Mouse (Mus musculus): ENCODE measurements around the gene Wdr45.
"Not testable (repeated sequence)": the region's sequence is repeated elsewhere in the genome, so short reads cannot be mapped to it uniquely, and the experiment has no call there.

Gene Wdr45

DNA sequence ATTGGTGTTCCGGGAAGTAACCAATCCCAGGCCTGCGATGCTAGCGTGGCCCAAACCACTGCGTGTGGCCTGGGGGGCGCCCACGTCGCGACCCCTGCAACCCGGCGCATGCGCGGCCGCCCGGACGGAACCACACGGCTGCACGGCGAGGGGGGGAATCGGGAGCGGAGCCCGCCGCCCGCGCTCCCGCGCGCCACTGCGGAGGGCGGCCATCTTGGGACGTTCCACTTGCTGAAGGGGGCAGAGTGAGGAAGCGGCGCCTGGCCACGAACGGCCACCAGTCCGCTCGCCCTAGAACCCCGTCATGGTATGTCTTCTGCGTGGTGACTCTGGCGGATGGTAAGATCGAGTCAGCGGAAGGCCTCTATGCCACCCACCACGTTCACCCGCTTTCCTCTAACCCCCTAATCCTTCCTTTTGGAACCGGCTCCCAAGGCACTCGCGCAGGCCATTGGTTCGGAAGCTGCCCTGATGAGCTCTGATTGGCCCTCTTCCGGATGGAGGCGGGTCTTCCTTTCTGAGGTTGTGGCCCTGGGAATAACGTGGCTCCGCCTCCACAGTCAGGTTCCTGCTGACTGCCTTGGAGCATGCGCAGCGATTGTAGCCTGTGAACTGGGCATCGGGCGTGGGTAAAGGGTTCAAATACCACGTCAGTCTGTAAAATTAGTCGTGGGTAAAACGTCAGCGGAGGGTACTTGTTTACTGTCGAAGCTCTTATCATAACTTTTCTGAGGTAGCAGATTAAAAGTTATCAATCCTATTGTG, at the start of gene Wdr45:
Gene Wdr45 (plus strand): TSS at position 199 of the 765 bp plus-strand sequence.
- in situ Hi-C loops (cut with MboI; ENCODE audit: unreplicated experiment in 2 of 2): not testable (repeated sequence)

DNA sequence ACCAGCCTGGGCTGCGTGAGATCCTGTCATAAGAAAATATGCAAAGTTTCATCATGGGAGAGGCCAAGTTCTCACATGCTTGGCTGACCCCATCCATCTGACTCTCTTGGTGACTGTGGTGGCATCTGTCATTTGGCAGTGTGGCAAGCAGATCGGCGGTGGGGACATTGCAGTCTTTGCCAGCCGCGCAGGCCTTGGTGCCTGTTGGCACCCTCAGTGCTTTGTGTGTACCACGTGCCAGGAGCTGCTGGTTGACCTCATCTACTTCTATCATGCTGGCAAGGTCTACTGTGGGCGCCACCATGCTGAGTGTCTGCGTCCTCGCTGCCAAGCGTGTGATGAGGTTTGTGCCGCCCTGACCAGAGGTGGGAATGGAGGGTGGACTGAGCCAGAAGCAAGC, 49.3 kb upstream of the Wdr45 start:
- in situ Hi-C loops (cut with MboI; ENCODE audit: unreplicated experiment in 2 of 2): no loop called here

DNA sequence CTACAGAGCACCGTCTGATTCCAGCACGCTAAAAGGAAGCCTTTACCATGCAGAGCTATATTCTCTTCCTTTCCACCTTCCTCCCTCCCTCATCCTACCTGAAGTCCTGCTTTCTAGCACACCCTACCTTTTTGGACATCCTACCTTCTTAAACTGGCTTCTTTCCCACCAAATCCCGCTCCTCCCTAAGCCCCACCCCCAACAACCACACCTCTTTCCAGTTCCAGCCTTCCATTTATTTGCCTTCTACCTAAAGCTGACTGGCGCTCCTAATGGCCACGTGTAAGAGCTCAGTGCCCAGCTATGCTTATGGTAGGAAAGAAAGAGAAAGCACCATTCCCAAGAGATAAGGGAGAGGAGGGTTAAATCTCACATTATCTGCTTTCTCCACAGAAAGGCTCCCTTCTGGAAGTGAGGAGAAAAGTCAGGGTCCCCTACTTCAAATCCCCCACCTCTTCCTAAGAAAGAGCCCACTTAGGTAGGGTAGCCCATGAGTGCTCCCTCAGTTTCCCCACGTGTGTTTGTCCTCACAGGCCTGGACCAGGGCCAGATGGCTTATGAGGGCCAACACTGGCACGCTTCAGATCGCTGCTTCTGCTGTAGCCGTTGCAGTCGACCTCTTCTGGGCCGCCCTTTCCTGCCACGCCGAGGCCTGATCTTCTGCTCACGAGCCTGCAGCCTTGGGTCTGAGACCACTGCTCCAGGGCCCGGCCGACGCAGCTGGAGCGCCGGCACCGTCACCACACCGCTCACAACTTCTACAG, 48.2 kb upstream of the Wdr45 start:
- in situ Hi-C loops (cut with MboI; ENCODE audit: unreplicated experiment in 2 of 2): no loop called here

DNA sequence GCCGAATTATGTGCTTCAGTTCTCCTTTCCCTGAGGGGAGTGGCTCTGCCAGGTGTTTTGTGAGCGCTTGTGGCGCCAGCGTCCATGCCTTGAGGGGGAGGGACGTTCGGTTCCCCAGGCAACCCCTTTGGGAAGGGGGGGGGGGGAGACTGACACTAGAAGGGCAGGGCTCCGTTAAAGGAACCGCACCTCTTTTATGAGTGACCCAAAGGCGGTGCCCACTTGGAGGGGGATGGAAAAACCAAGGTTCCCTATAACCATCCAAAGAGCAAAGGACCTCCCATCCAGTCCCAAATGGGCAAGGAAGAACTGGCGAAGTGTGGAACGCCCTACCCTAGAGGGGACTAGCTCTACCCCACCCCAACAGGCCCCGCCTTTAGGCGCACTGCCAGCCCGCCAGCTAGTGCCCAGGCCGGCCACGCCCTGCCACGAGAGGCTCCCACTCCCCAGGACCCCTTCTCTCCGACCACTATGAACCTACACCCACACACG, 43.7 kb upstream of the Wdr45 start:
- in situ Hi-C loops (cut with MboI; ENCODE audit: unreplicated experiment in 2 of 2): no loop called here

DNA sequence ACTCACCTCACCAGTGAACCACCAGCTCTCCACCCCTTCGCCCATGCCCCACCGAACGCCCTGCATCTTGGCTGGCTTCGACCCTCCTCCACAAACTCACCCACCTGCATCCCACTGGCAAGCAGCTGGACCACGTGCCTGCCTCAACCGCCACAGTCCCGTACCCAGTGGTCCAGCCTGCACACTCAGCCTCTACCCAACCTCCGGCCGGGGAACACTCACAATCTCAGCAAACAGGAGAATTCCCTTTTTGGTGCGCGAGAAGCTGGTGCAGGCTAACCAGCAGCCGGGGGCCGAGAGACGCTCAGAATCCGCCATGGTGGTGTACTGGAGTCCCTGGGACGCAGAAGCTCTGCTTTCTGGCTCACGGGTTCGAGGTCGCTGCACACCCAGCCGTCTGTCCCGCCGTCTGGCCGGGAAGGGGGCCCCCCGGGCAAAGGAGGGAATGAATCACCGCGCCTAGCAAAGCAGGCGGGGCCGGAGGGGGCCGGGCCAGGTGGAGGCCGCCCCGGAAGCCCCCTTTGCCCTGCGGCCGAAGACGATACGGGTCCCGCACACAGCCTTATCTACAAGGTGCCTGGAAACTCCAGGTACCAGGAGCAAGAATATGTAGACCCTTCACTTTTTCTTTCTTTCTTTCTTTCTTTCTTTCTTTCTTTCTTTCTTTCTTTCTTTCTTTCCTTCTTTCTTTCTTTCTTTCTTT, 43.1 kb upstream of the Wdr45 start, which contains the start of gene Plp2:
Gene Plp2 (minus strand): TSS at position 470 of the 703 bp plus-strand sequence.
- in situ Hi-C loops (cut with MboI; ENCODE audit: unreplicated experiment in 2 of 2): no loop called here

- in situ Hi-C loops (cut with MboI; ENCODE audit: unreplicated experiment in 2 of 2): no loop called here
Measured at GRCm38 (mm10) chrX:7672739-7673138, 41.4 kb upstream of the Wdr45 start.

DNA sequence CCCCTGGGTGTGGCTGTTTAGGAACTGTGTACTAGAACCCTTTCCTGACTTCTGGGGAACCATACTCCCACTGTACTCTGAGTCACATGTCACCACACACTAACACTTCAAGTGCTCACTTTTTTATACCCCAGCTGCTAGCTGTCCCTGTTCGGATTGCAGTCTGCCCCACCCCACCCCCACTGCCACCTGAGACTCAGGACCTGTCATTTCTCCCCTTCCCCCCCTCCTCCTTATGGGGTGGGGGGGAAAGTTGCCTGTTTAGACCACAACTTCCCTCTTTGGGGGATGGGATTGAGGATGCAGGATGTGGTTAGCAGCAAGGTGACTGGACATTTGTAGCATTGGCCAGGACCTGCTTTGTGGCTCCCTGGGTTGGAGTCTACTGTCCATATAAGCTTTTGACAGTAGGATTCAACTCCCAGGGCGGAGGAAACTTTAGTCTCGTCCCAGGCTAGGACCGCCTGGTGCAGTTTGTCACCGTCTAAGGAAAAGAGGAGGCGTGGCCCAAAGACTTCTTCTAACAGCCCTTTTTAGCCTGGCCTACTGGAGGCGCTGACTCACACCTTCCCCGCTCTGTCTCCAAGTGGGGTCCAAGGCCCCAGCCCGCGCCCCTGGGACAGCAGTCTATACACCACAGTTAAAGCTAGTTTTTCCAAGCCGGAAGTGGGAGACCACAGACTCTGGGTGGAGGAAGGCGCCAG, 40.4 kb upstream of the Wdr45 start:
- in situ Hi-C loops (cut with MboI; ENCODE audit: unreplicated experiment in 2 of 2): no loop called here

DNA sequence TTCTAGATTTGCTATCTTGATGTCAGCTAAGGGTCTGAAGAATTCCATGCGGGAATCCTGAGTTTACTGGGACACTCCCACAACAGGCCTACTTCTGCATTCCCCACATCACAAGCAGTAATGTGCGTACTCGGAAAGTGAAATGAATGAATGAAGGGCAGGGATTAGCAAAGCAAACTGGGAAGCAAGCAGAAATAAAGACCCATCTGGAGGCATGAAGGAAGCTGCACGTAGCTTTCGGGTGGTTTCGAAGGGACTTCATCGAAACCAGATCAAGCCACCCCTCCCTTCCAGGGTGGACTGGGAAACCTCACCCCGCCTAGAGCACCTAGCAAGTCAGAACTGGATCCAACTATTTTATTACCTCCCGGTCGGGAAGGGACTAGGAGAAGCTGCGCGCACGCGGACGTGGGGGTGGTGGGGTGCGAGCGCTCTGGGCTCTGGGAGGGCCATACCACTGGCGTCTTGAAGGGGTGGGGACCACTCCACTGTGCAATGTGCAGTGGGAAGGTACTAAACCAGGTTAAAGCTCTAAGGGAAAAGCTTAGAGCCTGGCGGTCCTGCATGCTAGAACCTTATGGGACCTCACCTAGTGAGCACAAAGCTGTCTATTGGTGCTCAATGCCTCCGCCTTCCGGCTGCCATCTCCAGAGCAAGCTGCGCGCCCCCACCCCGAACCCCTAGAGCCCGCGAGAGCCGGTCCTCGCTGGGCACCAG, 39.7 kb upstream of the Wdr45 start:
- in situ Hi-C loops (cut with MboI; ENCODE audit: unreplicated experiment in 2 of 2): no loop called here

DNA sequence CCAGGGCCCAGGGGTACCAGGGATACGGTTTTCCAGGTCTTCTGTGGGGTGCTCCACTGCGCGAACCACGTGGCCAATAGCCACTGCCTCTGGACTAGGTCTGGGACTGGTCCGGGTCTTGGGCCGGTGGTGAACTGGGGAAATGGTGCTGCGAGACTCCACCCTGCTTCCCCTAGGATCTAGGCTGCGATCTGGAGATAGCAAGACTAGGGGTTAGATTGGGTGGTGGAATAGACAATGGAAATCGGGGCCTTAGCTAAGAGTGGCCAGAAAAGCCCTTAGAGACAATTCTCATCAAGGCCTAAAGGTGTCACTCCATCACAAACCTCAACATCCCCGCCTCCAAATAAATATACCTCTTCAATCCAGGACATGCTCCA, 39.1 kb upstream of the Wdr45 start:
- in situ Hi-C loops (cut with MboI; ENCODE audit: unreplicated experiment in 2 of 2): loop anchor here in 1 of 2 experiments (25.0 kb wide), 2 partner anchors 363 to 513 kb away; partner anchors contain the start of gene Clcn5

DNA sequence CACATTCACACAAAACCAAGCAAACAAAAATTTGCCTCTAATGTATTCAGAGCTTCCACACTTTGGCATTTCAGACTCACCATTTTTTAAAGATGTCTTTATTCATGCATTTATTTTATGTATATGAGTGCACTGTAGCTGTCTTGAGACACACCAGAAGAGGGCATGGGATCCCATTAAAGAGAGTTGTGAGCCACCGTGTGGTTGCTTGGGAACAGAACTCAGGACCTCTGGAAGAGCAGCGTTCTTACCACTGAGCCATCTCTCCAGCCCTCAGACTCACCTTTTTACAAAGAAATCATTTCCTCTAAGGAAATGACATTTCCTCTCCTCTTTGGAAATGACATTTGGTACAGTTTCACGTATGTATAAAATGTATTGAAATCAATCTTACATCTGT, 35.1 kb upstream of the Wdr45 start:
- in situ Hi-C loops (cut with MboI; ENCODE audit: unreplicated experiment in 2 of 2): loop anchor here in 1 of 2 experiments (25.0 kb wide), 2 partner anchors 367 to 517 kb away; partner anchors contain the start of gene Clcn5

- in situ Hi-C loops (cut with MboI; ENCODE audit: unreplicated experiment in 2 of 2): loop anchor here (5.0 to 25.0 kb wide), 4 partner anchors 32 to 517 kb away; partner anchors contain the start of gene Clcn5 (in 1 of the 2)
Measured at GRCm38 (mm10) chrX:7679405-7680056, 34.6 kb upstream of the Wdr45 start.

DNA sequence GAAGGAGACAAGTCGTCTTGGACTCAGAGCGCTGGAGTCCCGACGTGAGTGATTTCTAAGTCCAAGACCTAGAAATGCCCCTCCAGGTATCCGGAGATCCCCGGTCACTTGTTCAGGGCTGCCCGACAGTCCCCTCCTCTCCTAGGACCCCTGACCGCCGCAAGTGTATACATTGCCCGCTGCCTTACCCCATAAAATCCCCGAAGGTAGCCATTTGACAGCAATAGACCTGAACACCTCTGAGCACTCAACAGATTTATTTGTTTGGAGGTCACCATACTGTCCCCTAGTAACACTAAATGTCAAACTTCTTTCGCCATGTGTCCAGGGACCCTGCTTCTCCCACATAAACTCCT, 34.1 kb upstream of the Wdr45 start:
- in situ Hi-C loops (cut with MboI; ENCODE audit: unreplicated experiment in 2 of 2): loop anchor here (5.0 to 25.0 kb wide), 4 partner anchors 33 to 518 kb away; partner anchors contain the start of gene Clcn5 (in 1 of the 2)

DNA sequence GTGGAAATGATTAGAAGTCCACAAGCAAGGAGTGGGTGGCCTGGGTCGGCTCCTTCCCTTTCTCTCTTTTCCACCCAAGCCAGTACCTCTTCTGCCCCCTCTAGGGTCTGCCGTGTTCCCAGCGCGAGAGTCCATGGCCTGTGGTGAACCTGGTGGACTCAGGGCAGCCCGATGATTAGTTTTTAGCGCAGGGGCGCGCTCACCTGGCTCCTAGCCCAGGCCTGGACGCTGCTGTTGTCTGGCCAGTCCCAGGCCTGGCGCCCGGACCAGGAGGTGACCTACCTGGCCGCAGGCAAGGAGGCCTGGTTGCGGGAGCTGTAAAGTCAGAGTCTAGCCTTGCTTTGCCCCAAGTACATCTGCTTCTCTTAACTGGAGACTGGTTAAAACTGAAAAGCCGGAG, 33.3 kb upstream of the Wdr45 start, which contains the start of gene Magix:
Gene Magix (minus strand): TSS at position 388 of the 400 bp plus-strand sequence.
- in situ Hi-C loops (cut with MboI; ENCODE audit: unreplicated experiment in 2 of 2): loop anchor here (5.0 to 25.0 kb wide), 4 partner anchors 34 to 519 kb away; partner anchors contain the start of gene Clcn5 (in 1 of the 2)

DNA sequence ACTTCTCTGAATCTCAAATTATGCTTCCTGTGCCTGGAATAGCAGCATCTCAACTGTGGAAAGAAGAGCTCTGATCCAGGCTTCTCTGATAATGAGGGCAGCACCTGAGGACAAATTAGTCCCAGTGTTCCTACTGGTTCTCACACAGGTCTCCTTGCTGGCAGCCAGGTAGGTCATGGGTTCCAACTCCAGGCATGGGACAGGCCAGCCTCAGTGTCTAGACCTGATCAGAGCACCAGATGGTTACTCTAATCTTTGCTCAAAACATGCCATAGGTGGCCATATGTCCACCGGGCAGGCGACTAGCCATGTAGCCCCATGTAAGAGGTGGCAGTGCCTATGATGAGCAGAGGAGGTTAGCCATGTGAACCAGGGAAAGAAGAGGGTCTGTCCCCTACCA, 25.8 kb upstream of the Wdr45 start:
- in situ Hi-C loops (cut with MboI; ENCODE audit: unreplicated experiment in 2 of 2): loop anchor here (10.0 to 25.0 kb wide), 3 partner anchors 214 to 526 kb away; partner anchors contain the start of gene Clcn5 (in 1 of the 2)

DNA sequence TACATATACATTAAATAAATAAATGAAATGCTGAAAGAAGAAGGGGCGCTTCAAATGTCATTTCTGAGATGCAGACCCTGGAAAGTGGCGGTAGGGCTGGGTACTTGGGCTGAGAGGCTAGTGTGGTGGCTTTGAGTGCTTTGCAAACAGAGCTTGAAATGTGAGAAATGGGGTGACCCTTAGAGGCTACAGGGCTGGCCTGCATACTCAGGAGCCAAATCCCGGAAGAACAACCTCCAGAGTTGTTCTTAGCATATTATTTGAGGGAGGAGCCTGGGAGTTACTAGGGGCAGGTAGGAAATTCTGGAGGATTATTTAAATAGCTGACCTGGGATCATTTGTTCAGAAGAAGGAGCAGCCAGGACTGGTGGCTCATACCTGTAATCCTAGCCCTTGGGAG, 23.6 kb upstream of the Wdr45 start:
- in situ Hi-C loops (cut with MboI; ENCODE audit: unreplicated experiment in 2 of 2): loop anchor here (5.0 to 25.0 kb wide), 5 partner anchors 46 to 528 kb away; partner anchors contain the start of gene Clcn5 (in 1 of the 2)

- in situ Hi-C loops (cut with MboI; ENCODE audit: unreplicated experiment in 2 of 2): loop anchor here (5.0 to 25.0 kb wide), 5 partner anchors 48 to 531 kb away; partner anchors contain the start of gene Clcn5 (in 1 of the 2)
Measured at GRCm38 (mm10) chrX:7692862-7693261, 21.3 kb upstream of the Wdr45 start.

DNA sequence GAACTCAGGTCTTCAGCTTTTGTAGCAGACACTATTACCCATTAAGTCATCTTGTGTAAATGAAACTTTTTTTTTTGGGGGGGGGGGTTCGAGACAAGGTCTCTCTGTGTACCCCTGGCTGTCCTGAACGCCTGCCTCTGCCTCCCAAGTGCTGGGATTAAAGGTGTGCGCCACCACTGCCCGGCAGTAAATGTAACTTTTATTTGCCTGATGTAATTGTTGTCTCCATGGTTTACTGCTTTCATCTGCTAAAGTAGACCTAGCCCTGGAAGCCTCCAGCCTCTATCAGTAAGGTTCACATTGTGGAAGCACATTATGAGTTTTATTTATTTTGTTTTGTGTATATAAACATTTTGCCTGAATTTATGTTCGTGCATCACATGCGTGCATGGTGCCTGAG, 17.6 kb upstream of the Wdr45 start:
- in situ Hi-C loops (cut with MboI; ENCODE audit: unreplicated experiment in 2 of 2): loop anchor here (10.0 to 25.0 kb wide), 3 partner anchors 52 to 534 kb away; partner anchors contain the start of gene Clcn5 (in 1 of the 2)

GRCm38 (mm10) chrX:7696954-7697381, 17.2 kb upstream of the Wdr45 start, which contains the start of gene Gpkow:
Gpkow (plus strand) TSS chrX:7697131.
- in situ Hi-C loops (cut with MboI; ENCODE audit: unreplicated experiment in 2 of 2): loop anchor here (10.0 to 25.0 kb wide), 3 partner anchors 52 to 535 kb away; partner anchors contain the start of gene Clcn5 (in 1 of the 2)
